ENCODE assay signal across 24 mouse cellular contexts in the genomic region with DNA sequence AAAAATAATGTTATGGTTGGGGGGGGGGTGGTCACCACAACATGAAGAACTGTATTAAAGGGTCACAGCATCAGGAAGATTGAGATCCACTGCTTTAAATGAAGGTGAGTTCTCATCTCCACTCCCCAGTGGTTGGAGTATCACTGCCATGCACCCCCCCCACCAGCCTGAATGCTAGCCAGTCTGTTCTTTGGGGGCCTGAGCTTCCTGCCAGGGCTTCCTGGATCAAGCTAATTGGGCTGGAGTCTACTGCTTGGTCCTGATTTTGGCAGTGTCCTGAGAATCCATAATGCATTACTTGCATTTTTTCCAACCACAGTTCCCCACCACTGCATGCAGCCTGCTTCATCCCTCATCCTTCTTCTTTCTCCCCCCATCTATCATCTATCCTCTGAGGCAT.
DNase-seq lines count a peak whose midpoint lies in the region; ATAC-seq and TF ChIP-seq lines count a peak whose summit lies in the region.
"Had no signal": no experiment of that assay in that cellular context is flagged by ENCODE, and none has a peak within 500 bp of the region (broad histone marks: within the 10 kb centered on the region; RNA-seq: fewer than 3 reads in every experiment).

No protein-coding gene starts in this region.

- DNase-seq in cerebellum, postnatal 10 days = peak; percentile 53 to 73
- DNase-seq in cerebellum, adult 2 months = no peak
- DNase-seq in 3T3-L1 (ENCODE audit: low read depth, low spot score) = peak; percentile 8
- DNase-seq in midbrain, embryonic 14.5 days = no peak
- DNase-seq: adrenal gland, postnatal 25 days; cerebellum, adult 9-11 months; gastrocnemius, postnatal 36 days; heart, adult 2 months; kidney, adult 11 months; kidney, postnatal 36 days; lung, postnatal 36 days; thymus, postnatal 25 days had no signal

- no peak for TF ChIP-seq POLR2A in cerebellum, adult 2 months (IDR thresholded peaks at IDR 0.05; ENCODE audit: borderline replicate concordance, insufficient read depth, low read length)

- no peaks in the 10 kb centered on the region for H3K27me3 ChIP-seq in cerebellum, adult 2 months (ENCODE audit: control insufficient read depth, insufficient read depth, low read length)
- H3K27me3 ChIP-seq in hindbrain, embryonic 12.5 days = no peaks in the 10 kb centered on the region
- H3K27me3 ChIP-seq in hindbrain, embryonic 16.5 days (replicated peaks; ENCODE audit: control insufficient read depth, insufficient read depth, low read length) = no peaks in the 10 kb centered on the region
- no peaks in the 10 kb centered on the region for H3K27me3 ChIP-seq in midbrain, embryonic 14.5 days (ENCODE audit: control insufficient read depth, insufficient read depth, low read length)
- no peaks in the 10 kb centered on the region for H3K27me3 ChIP-seq in intestine, embryonic 16.5 days (replicated peaks; ENCODE audit: control insufficient read depth, insufficient read depth, low read length)
- H3K27me3 ChIP-seq: embryonic facial prominence, embryonic 12.5 days; kidney, embryonic 15.5 days; limb, embryonic 15.5 days; liver, embryonic 15.5 days; lung, embryonic 15.5 days; megakaryocyte, embryonic 14.5 days; neural tube, embryonic 12.5 days; stomach, embryonic 15.5 days had no signal

- no peak overlapping the region for H3K4me3 ChIP-seq in cerebellum, adult 2 months (replicated peaks; ENCODE audit: insufficient read depth, low read depth, low read length)
- H3K4me3 ChIP-seq in hindbrain, embryonic 12.5 days = no peak overlapping the region
- no peak overlapping the region for H3K4me3 ChIP-seq in hindbrain, embryonic 16.5 days (ENCODE audit: low read length)
- no peak overlapping the region for H3K4me3 ChIP-seq in midbrain, embryonic 14.5 days (replicated peaks; ENCODE audit: low read depth, low read length)
- no peak overlapping the region for H3K4me3 ChIP-seq in intestine, embryonic 16.5 days (ENCODE audit: low read length)
- H3K4me3 ChIP-seq: embryonic facial prominence, embryonic 12.5 days; erythroblast, embryonic 14.5 days; heart, adult 2 months; kidney, embryonic 15.5 days; limb, embryonic 15.5 days; liver, embryonic 15.5 days; lung, embryonic 15.5 days; megakaryocyte, embryonic 14.5 days; neural tube, embryonic 12.5 days; stomach, embryonic 15.5 days had no signal

- TF ChIP-seq CTCF in cerebellum, adult 2 months (IDR thresholded peaks at IDR 0.05; ENCODE audit: borderline replicate concordance, insufficient read depth, low read depth, low read length) = no peak

- no peaks in the 10 kb centered on the region for H3K9me3 ChIP-seq in hindbrain, embryonic 12.5 days (replicated peaks)
- no peaks in the 10 kb centered on the region for H3K9me3 ChIP-seq in hindbrain, embryonic 16.5 days (ENCODE audit: control insufficient read depth, low read length)
- no peaks in the 10 kb centered on the region for H3K9me3 ChIP-seq in midbrain, embryonic 14.5 days (ENCODE audit: control insufficient read depth, low read length)
- H3K9me3 ChIP-seq in intestine, embryonic 16.5 days (ENCODE audit: control insufficient read depth, low read length) = no peaks in the 10 kb centered on the region
- H3K9me3 ChIP-seq: embryonic facial prominence, embryonic 12.5 days; kidney, embryonic 15.5 days; limb, embryonic 15.5 days; liver, embryonic 15.5 days; lung, embryonic 15.5 days; megakaryocyte, embryonic 14.5 days; neural tube, embryonic 12.5 days; stomach, embryonic 15.5 days had no signal

- H3K4me1 ChIP-seq in cerebellum, adult 2 months (ENCODE audit: control insufficient read depth, insufficient read depth, low read length) = no peaks in the 10 kb centered on the region
- H3K4me1 ChIP-seq in hindbrain, embryonic 12.5 days = peaks cover 8% of the 10 kb centered on the region; the same call in 1 of the 2 replicates
- H3K4me1 ChIP-seq in hindbrain, embryonic 16.5 days (ENCODE audit: control insufficient read depth, insufficient read depth, low read depth, low read length) = peaks cover 6% of the 10 kb centered on the region; the same call in 1 of the 2 replicates
- H3K4me1 ChIP-seq in midbrain, embryonic 14.5 days (ENCODE audit: control insufficient read depth, insufficient read depth, low read length) = peaks cover 20% of the 10 kb centered on the region; the same call in 1 of the 2 replicates
- H3K4me1 ChIP-seq in intestine, embryonic 16.5 days (ENCODE audit: control insufficient read depth, insufficient read depth, low read length) = no peaks in the 10 kb centered on the region
- H3K4me1 ChIP-seq: embryonic facial prominence, embryonic 12.5 days; kidney, embryonic 15.5 days; limb, embryonic 15.5 days; liver, embryonic 15.5 days; lung, embryonic 15.5 days; megakaryocyte, embryonic 14.5 days; neural tube, embryonic 12.5 days; stomach, embryonic 15.5 days had no signal

- H3K36me3 ChIP-seq in hindbrain, embryonic 12.5 days = no peaks in the 10 kb centered on the region
- no peaks in the 10 kb centered on the region for H3K36me3 ChIP-seq in hindbrain, embryonic 16.5 days (ENCODE audit: control insufficient read depth, insufficient read depth, low read length)
- no peaks in the 10 kb centered on the region for H3K36me3 ChIP-seq in midbrain, embryonic 14.5 days (ENCODE audit: control insufficient read depth, insufficient read depth, low read length)
- no peaks in the 10 kb centered on the region for H3K36me3 ChIP-seq in intestine, embryonic 16.5 days (ENCODE audit: control insufficient read depth, insufficient read depth, low read length)
- H3K36me3 ChIP-seq: embryonic facial prominence, embryonic 12.5 days; kidney, embryonic 15.5 days; limb, embryonic 15.5 days; liver, embryonic 15.5 days; lung, embryonic 15.5 days; neural tube, embryonic 12.5 days; stomach, embryonic 15.5 days had no signal

- no peak for ATAC-seq in hindbrain, embryonic 12.5 days (ENCODE audit: low FRiP score)
- no peak for ATAC-seq in hindbrain, embryonic 16.5 days
- ATAC-seq in midbrain, embryonic 14.5 days (ENCODE audit: low FRiP score, low TSS enrichment) = no peak
- ATAC-seq in intestine, embryonic 16.5 days = no peak

- no peak overlapping the region for H3K9ac ChIP-seq in hindbrain, embryonic 12.5 days
- no peak overlapping the region for H3K9ac ChIP-seq in hindbrain, embryonic 16.5 days (ENCODE audit: low read depth, low read length)
- no peak overlapping the region for H3K9ac ChIP-seq in midbrain, embryonic 14.5 days (replicated peaks; ENCODE audit: low read length)
- H3K9ac ChIP-seq in intestine, embryonic 16.5 days (ENCODE audit: low read depth, low read length) = no peak overlapping the region
- H3K9ac ChIP-seq: embryonic facial prominence, embryonic 12.5 days; kidney, embryonic 15.5 days; limb, embryonic 15.5 days; liver, embryonic 15.5 days; lung, embryonic 15.5 days; neural tube, embryonic 12.5 days; stomach, embryonic 15.5 days had no signal

- no peak overlapping the region for H3K4me2 ChIP-seq in hindbrain, embryonic 12.5 days (replicated peaks)
- no peak overlapping the region for H3K4me2 ChIP-seq in hindbrain, embryonic 16.5 days (ENCODE audit: low read length)
- no peak overlapping the region for H3K4me2 ChIP-seq in midbrain, embryonic 14.5 days (ENCODE audit: low read length)
- H3K4me2 ChIP-seq in intestine, embryonic 16.5 days (ENCODE audit: low read depth, low read length) = no peak overlapping the region
- H3K4me2 ChIP-seq: embryonic facial prominence, embryonic 12.5 days; kidney, embryonic 15.5 days; limb, embryonic 15.5 days; liver, embryonic 15.5 days; lung, embryonic 15.5 days; neural tube, embryonic 12.5 days; stomach, embryonic 15.5 days had no signal

- H3K27ac ChIP-seq in cerebellum, adult 2 months (ENCODE audit: insufficient read depth, low read length) = no peak overlapping the region
- peak overlapping the region; percentile 61 for H3K27ac ChIP-seq in hindbrain, embryonic 12.5 days
- no peak overlapping the region for H3K27ac ChIP-seq in hindbrain, embryonic 16.5 days (ENCODE audit: low read depth, low read length)
- H3K27ac ChIP-seq in midbrain, embryonic 14.5 days (replicated peaks; ENCODE audit: low read depth, low read length) = peak overlapping the region; percentile 56
- H3K27ac ChIP-seq in intestine, embryonic 16.5 days (ENCODE audit: low read length) = no peak overlapping the region
- H3K27ac ChIP-seq: embryonic facial prominence, embryonic 12.5 days; heart, adult 2 months; kidney, embryonic 15.5 days; limb, embryonic 15.5 days; liver, embryonic 15.5 days; lung, embryonic 15.5 days; neural tube, embryonic 12.5 days; stomach, embryonic 15.5 days had no signal

Comparison
In these comparisons a context has a peak if more than half of its experiments do, and no peak if none do; other contexts are left out.
1. DNase-seq: peak in cerebellum, postnatal 10 days (2 of 2) and 3T3-L1 (single experiment); none in cerebellum, adult 2 months (0 of 2) and midbrain, embryonic 14.5 days (single experiment).
2. H3K27ac ChIP-seq: peak in hindbrain, embryonic 12.5 days (single experiment) and midbrain, embryonic 14.5 days (single experiment); none in cerebellum, adult 2 months (single experiment), hindbrain, embryonic 16.5 days (single experiment) and intestine, embryonic 16.5 days (single experiment).